Mouse (Mus musculus): ENCODE results near the gene Bin2. TPM values are rescaled to one million over a fixed set of nuclear protein-coding genes. Genes with fewer than 3 reads are reported as not detected.

Gene Bin2
- polyA plus RNA-seq (2014; fragmentation: Nextera tagmentation; extraction: Ambion mirVana) = 2.1 and 2.4 TPM in 2 replicates

DNA sequence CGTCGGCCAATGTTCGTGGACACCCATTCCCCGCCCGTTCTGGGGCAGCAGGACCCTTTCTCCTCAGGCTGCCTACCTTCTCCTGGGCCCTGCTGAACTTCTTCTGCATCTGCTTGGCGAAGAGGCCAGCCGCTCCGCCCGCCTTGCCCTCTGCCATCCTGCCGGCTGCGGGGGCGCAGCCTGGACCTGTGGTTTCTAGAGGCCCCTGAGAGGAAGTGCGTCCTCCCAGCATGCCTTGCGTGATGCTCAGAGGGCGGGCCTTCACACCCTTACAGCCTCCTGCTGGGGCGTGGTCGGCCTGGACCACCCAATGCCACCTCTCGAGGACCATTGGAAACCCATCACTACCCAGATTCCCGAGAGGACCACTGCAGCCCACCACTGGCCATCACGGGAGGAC, at the start of gene Bin2:
Bin2 (minus strand) TSS at position 217 of the 400 bp plus-strand sequence.
- H3K4me3 ChIP-seq (ENCODE audit: low read length) = no peak within 1 kb of the TSS
- WGBS = 91% methylated on average over 20 of the region's 20 CpGs
- peaks cover 12% of the 10 kb centered on the region; the same call in 1 of the 2 replicates for H3K4me1 ChIP-seq (ENCODE audit: control insufficient read depth, insufficient read depth, low read length)

DNA sequence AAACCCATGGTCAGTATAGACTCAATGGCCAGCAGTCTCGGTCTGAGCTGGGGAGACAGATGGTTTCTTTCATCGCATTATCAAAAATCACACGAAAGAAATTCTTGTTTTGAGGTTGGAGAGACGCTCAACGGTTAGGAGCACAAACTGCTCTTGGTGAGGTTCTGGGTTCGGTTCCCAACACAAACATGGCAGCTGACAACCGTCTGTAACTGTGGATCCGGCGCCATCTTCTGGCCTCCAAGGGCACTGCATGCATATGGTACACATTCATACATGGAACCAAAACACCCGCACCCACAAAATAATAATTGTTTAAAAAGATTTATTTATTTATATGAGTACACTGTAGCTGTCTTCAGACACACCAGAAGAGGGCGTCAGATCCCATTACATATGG, 49.2 kb upstream of the Bin2 start:
- Histone ChIP-seq H3K27ac (ENCODE audit: low read depth, low read length) (no peak overlapping the region), H3K9me3 (ENCODE audit: control insufficient read depth, low read length) (no peaks in the 10 kb centered on the region), H3K4me2 (replicated peaks; ENCODE audit: low read depth, low read length) (no peak overlapping the region), H3K27me3 (ENCODE audit: control insufficient read depth, insufficient read depth, low read length) (no peaks in the 10 kb centered on the region), H3K4me1 (ENCODE audit: control insufficient read depth, insufficient read depth, low read length) (0 out of 2 replicates have a peak, but pooled peaks cover 6% of the 10 kb centered on the region), H3K4me3 (ENCODE audit: low read length) (no peak overlapping the region), H3K36me3 (ENCODE audit: control insufficient read depth, insufficient read depth, low read length) (no peaks in the 10 kb centered on the region), H3K9ac (ENCODE audit: low read depth, low read length) (no peak overlapping the region)
- 82% methylated on average over 11 of the region's 11 CpGs for WGBS
- ATAC-seq (ENCODE audit: low FRiP score, low TSS enrichment) = no peak

More for the DNA sequence above, at the start of gene Bin2:
- no peak for ATAC-seq (ENCODE audit: low FRiP score, low TSS enrichment)
- Histone ChIP-seq H3K36me3 (ENCODE audit: control insufficient read depth, insufficient read depth, low read length) (no peaks in the 10 kb centered on the region), H3K4me2 (replicated peaks; ENCODE audit: low read depth, low read length) (no peak within 1 kb of the TSS), H3K9me3 (ENCODE audit: control insufficient read depth, low read length) (no peaks in the 10 kb centered on the region), H3K9ac (ENCODE audit: low read depth, low read length) (no peak within 1 kb of the TSS), H3K27me3 (ENCODE audit: control insufficient read depth, insufficient read depth, low read length) (no peaks in the 10 kb centered on the region), H3K27ac (ENCODE audit: low read depth, low read length) (no peak within 1 kb of the TSS)

DNA sequence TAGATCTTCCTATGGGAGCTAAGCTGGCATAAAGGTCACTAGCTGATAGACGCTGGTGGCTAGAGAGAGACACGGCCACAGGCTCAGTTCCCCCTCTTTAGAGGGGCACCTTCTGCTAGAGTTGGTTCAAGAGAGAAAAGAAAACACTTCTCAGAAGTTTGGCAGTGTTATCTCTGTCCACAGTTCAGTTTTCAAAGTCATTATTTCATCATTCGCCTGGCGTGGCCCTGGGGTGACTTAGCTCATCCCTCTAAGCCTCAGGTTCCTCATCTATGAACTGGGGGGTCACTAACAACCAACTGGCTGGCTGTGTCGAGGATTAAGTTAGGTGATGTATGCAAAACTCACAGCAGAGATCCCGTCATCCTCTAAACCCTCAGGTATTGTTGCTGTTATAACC, 48.6 kb upstream of the Bin2 start:
- Histone ChIP-seq H3K4me2 (replicated peaks; ENCODE audit: low read depth, low read length) (no peak overlapping the region), H3K9me3 (ENCODE audit: control insufficient read depth, low read length) (no peaks in the 10 kb centered on the region), H3K4me3 (ENCODE audit: low read length) (no peak overlapping the region), H3K36me3 (ENCODE audit: control insufficient read depth, insufficient read depth, low read length) (no peaks in the 10 kb centered on the region), H3K9ac (ENCODE audit: low read depth, low read length) (no peak overlapping the region), H3K27ac (ENCODE audit: low read depth, low read length) (no peak overlapping the region), H3K4me1 (ENCODE audit: control insufficient read depth, insufficient read depth, low read length) (no peaks in the 10 kb centered on the region), H3K27me3 (ENCODE audit: control insufficient read depth, insufficient read depth, low read length) (no peaks in the 10 kb centered on the region)
- ATAC-seq (ENCODE audit: low FRiP score, low TSS enrichment) = no peak
- WGBS = 77% methylated on average over 6 of the region's 6 CpGs

DNA sequence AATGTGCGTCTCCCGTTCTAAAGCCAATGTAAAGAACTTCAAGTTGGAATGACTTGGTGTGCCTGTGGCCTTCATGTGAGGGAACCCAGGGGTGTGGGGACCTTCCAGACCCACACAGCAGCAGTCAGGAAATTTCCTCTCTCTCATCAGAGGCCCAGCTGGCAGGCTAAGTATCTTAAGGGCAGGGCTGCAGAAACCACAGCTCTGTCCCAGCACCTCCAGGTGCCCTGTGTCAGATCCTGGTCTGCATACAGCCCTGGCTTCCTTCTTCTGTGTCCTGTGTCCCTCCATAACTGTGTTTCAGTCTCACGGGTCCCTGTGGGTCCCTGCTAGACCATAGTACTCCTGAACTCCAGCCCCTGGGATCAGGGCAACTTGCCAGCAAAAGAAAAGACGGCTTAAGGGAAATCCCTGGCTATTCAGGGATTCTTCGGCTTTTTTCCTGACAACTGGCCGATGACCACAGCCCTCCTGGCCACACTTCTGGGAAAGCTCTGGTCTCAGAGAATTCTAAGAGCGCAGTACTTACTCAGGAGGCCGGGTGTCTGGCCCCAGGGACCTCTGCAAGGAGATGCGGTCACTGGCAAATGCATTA, 46.1 kb upstream of the Bin2 start:
- WGBS = 75% methylated on average over 9 of the region's 9 CpGs
- H3K9me3 ChIP-seq (ENCODE audit: control insufficient read depth, low read length) = no peaks in the 10 kb centered on the region
- 0 out of 2 replicates have a peak, but pooled peaks cover 7% of the 10 kb centered on the region for H3K4me1 ChIP-seq (ENCODE audit: control insufficient read depth, insufficient read depth, low read length)
- no peak overlapping the region for H3K27ac ChIP-seq (ENCODE audit: low read depth, low read length)
- H3K36me3 ChIP-seq (ENCODE audit: control insufficient read depth, insufficient read depth, low read length) = no peaks in the 10 kb centered on the region
- H3K9ac ChIP-seq (ENCODE audit: low read depth, low read length) = no peak overlapping the region
- no peak overlapping the region for H3K4me2 ChIP-seq (replicated peaks; ENCODE audit: low read depth, low read length)
- H3K27me3 ChIP-seq (ENCODE audit: control insufficient read depth, insufficient read depth, low read length) = no peaks in the 10 kb centered on the region
- no peak for ATAC-seq (ENCODE audit: low FRiP score, low TSS enrichment)
- H3K4me3 ChIP-seq (ENCODE audit: low read length) = no peak overlapping the region

DNA sequence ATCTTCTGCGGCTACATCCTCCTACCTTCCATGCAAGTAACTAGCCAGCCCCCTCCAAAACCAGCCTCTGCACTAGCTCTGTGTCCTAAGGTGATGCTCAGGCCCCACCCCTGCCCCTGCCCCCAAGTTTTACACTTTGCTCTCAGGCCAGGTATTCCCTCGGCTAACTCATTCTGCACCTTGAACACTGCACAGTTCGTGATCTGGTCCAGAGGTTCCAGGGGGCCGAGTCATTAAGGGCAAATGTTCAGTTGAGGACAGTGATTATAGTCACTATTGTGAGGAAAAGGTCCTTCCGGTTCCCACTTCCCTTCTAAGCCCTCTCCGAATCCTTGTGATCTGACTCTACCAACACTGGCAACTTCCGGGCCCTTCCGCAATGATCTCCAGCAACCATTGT, 45.1 kb upstream of the Bin2 start:
- 91% methylated on average over 8 of the region's 8 CpGs for WGBS
- Histone ChIP-seq H3K9ac (ENCODE audit: low read depth, low read length) (no peak overlapping the region), H3K27ac (ENCODE audit: low read depth, low read length) (no peak overlapping the region), H3K4me3 (ENCODE audit: low read length) (no peak overlapping the region), H3K4me2 (replicated peaks; ENCODE audit: low read depth, low read length) (no peak overlapping the region), H3K36me3 (ENCODE audit: control insufficient read depth, insufficient read depth, low read length) (no peaks in the 10 kb centered on the region), H3K4me1 (ENCODE audit: control insufficient read depth, insufficient read depth, low read length) (0 out of 2 replicates have a peak, but pooled peaks cover 9% of the 10 kb centered on the region), H3K9me3 (ENCODE audit: control insufficient read depth, low read length) (no peaks in the 10 kb centered on the region), H3K27me3 (ENCODE audit: control insufficient read depth, insufficient read depth, low read length) (no peaks in the 10 kb centered on the region)
- no peak for ATAC-seq (ENCODE audit: low FRiP score, low TSS enrichment)

DNA sequence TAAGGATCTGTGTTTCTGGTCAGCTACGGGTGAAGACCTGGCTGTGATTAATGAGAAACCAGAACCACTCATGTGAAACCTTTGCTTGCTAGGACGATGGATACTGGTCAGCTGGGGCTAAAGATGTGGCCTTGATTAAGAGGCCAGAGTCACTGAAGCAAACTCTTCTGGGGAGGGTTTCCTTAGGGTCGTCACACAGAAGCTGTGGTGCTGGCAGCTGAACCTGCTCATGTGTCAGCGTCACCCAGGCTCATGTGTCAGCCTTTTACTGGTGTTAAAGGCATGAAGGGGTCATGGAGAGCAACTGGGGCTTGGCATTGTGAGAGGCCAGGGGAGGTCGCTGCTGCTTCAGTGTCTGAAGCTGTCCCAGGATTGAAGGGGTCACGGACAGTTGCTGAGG, 41.5 kb upstream of the Bin2 start:
- Histone ChIP-seq H3K27ac (ENCODE audit: low read depth, low read length) (0 out of 2 replicates have a peak overlapping the region, but pooled peaks have one; percentile 17), H3K9me3 (ENCODE audit: control insufficient read depth, low read length) (no peaks in the 10 kb centered on the region), H3K27me3 (ENCODE audit: control insufficient read depth, insufficient read depth, low read length) (no peaks in the 10 kb centered on the region), H3K4me3 (ENCODE audit: low read length) (no peak overlapping the region), H3K9ac (ENCODE audit: low read depth, low read length) (no peak overlapping the region), H3K36me3 (ENCODE audit: control insufficient read depth, insufficient read depth, low read length) (no peaks in the 10 kb centered on the region), H3K4me1 (ENCODE audit: control insufficient read depth, insufficient read depth, low read length) (peaks cover 15% of the 10 kb centered on the region; the same call in 1 of the 2 replicates), H3K4me2 (replicated peaks; ENCODE audit: low read depth, low read length) (no peak overlapping the region)
- peak; percentile 88 for ATAC-seq (ENCODE audit: low FRiP score, low TSS enrichment)
- 28% methylated on average over 6 of the region's 6 CpGs for WGBS

DNA sequence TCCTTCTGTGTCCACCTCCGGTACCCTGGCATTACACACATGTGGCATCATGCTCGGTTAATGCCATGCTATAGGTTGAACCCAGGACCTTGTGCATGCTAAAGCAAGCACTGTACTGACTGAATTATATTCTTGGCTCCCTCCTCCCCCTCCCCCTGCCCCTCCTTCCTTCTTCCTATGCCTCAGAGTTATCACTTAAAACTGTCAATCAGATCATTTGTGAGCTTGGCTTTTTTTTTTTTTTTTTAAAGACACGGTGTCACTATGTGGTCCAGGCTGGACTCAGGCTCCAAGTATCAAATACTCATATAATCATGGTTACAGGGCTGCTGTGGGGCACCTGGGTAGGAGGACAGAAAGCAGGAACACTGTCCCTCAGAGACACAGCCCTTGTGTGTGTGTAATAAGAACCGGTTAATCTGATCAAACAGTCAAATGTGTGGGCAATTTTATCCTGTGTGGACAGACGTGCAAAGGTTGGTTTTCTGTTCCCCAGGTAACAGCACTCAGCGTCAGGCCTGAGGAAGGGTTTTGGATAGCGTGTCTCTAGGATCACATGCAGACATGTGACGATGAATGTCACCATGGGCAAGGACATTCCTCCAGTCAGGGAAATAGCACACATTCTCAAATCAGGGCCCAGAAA, 39.2 kb upstream of the Bin2 start:
- Histone ChIP-seq H3K36me3 (ENCODE audit: control insufficient read depth, insufficient read depth, low read length) (no peaks in the 10 kb centered on the region), H3K9me3 (ENCODE audit: control insufficient read depth, low read length) (no peaks in the 10 kb centered on the region), H3K4me3 (ENCODE audit: low read length) (no peak overlapping the region), H3K27ac (ENCODE audit: low read depth, low read length) (no peak overlapping the region), H3K4me1 (ENCODE audit: control insufficient read depth, insufficient read depth, low read length) (peaks cover 18% of the 10 kb centered on the region), H3K9ac (ENCODE audit: low read depth, low read length) (no peak overlapping the region), H3K4me2 (replicated peaks; ENCODE audit: low read depth, low read length) (no peak overlapping the region), H3K27me3 (ENCODE audit: control insufficient read depth, insufficient read depth, low read length) (no peaks in the 10 kb centered on the region)
- no peak for ATAC-seq (ENCODE audit: low FRiP score, low TSS enrichment)
- WGBS = 64% methylated on average over 8 of the region's 8 CpGs

DNA sequence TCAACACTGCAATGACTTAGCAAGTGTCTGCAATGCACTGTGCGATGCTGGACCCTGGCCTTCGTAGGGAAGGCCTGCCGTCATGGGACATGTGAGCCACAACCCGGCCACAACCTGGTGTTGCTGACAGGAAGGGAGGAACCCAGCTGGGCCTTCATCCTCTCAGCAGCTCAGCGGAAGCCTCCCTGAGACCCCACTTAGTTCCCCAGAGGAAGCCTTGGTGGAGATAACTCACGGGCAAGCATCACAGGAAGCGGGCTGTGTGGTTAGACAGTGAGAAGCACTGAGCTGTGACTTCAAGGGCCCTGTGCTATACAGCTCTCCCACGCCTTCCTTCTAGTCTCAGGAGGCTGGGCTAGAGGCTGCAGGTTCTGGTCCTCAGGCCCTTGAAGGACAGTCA, 36.9 kb upstream of the Bin2 start:
- H3K4me2 ChIP-seq (replicated peaks; ENCODE audit: low read depth, low read length) = no peak overlapping the region
- no peak overlapping the region for H3K9ac ChIP-seq (ENCODE audit: low read depth, low read length)
- H3K36me3 ChIP-seq (ENCODE audit: control insufficient read depth, insufficient read depth, low read length) = no peaks in the 10 kb centered on the region
- H3K27ac ChIP-seq (ENCODE audit: low read depth, low read length) = no peak overlapping the region
- H3K4me3 ChIP-seq (ENCODE audit: low read length) = no peak overlapping the region
- no peak for ATAC-seq (ENCODE audit: low FRiP score, low TSS enrichment)
- H3K9me3 ChIP-seq (ENCODE audit: control insufficient read depth, low read length) = no peaks in the 10 kb centered on the region
- peaks cover 4% of the 10 kb centered on the region; the same call in 1 of the 2 replicates for H3K27me3 ChIP-seq (ENCODE audit: control insufficient read depth, insufficient read depth, low read length)
- H3K4me1 ChIP-seq (ENCODE audit: control insufficient read depth, insufficient read depth, low read length) = peaks cover 19% of the 10 kb centered on the region
- 29% methylated on average over 8 of the region's 8 CpGs for WGBS

DNA sequence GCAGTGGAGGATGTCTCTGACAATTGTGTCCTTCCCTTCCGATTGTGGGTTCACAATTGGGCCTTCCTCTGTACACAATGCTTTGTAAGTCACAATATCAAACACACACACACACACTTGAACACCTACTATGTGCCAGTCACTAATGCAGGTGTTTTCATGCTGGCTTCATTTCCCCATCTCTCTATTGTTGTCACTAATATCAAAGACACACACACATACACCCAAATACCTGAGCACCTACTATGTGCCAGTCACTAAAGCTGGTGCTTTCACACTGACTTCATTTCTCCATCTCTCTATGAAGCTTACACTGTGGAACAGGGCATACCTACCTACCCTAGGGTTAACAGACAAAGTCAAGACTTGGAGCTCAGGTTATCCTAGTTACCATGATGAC, 36.0 kb upstream of the Bin2 start:
- peaks cover 11% of the 10 kb centered on the region for H3K4me1 ChIP-seq (ENCODE audit: control insufficient read depth, insufficient read depth, low read length)
- H3K4me3 ChIP-seq (ENCODE audit: low read length) = no peak overlapping the region
- peaks cover 6% of the 10 kb centered on the region; the same call in 1 of the 2 replicates for H3K27me3 ChIP-seq (ENCODE audit: control insufficient read depth, insufficient read depth, low read length)
- no peaks in the 10 kb centered on the region for H3K9me3 ChIP-seq (ENCODE audit: control insufficient read depth, low read length)
- H3K4me2 ChIP-seq (replicated peaks; ENCODE audit: low read depth, low read length) = no peak overlapping the region
- no peaks in the 10 kb centered on the region for H3K36me3 ChIP-seq (ENCODE audit: control insufficient read depth, insufficient read depth, low read length)
- WGBS = 91% methylated on average over 1 of the region's 1 CpGs
- no peak overlapping the region for H3K27ac ChIP-seq (ENCODE audit: low read depth, low read length)
- no peak overlapping the region for H3K9ac ChIP-seq (ENCODE audit: low read depth, low read length)
- ATAC-seq (ENCODE audit: low FRiP score, low TSS enrichment) = no peak
